Mouse (Mus musculus) layer of hippocampus, adult 2 months (tissue): ENCODE measurements around the gene Esp3. TPM values are rescaled to one million over a fixed set of nuclear protein-coding genes. Genes with fewer than 3 reads are reported as not detected.
"Not testable (repeated sequence)": the region's sequence is repeated elsewhere in the genome, so short reads cannot be mapped to it uniquely, and the experiment has no call there.

Experiments used
- DNase-seq, 2 experiments: peaks; one replicate each; pipeline ENCODE4 v3.0.0; 2022; ENCODE audit warnings: low spot score in 2 of 2
- H3K27ac ChIP-seq: fragments of 200-600 bp; 2 replicates; pipeline ENCODE4 v1.8.1; 2022
- H3K4me3 ChIP-seq: fragments of 200-600 bp; 2 replicates; pipeline ENCODE4 v1.8.1; 2022; ENCODE audit warnings: mild to moderate bottlenecking
- CTCF ChIP-seq: fragments of 200-600 bp; conservative IDR thresholded peaks from 2 replicates; pipeline ENCODE4 v1.8.1; 2022; ENCODE audit warnings: antibody characterized with exemption, mild to moderate bottlenecking, moderate library complexity
- long read RNA-seq, 2 experiments: library from polyadenylated mRNA; stranded (forward); transcript quantifications; one replicate each; pipeline ENCODE4 v2.0.0; 2021; ENCODE audit warnings: borderline mapping rate in 2 of 2
- total RNA-seq, 2 experiments: library from RNA; stranded (reverse); gene quantifications; 2 replicates each; pipeline ENCODE4 v1.2.3; 2021

Gene Esp3
- not detected for total RNA-seq
- long read RNA-seq, experiment 1, result 0 reads
- long read RNA-seq, experiment 2, result 0 reads

- not testable (repeated sequence) for H3K27ac ChIP-seq, H3K4me3 ChIP-seq, DNase-seq
Observed at GRCm38 (mm10) chr17:40631775-40632174, at the start of gene Esp3. Gene Esp3, plus strand, starts transcription at chr17:40632075.

DNA sequence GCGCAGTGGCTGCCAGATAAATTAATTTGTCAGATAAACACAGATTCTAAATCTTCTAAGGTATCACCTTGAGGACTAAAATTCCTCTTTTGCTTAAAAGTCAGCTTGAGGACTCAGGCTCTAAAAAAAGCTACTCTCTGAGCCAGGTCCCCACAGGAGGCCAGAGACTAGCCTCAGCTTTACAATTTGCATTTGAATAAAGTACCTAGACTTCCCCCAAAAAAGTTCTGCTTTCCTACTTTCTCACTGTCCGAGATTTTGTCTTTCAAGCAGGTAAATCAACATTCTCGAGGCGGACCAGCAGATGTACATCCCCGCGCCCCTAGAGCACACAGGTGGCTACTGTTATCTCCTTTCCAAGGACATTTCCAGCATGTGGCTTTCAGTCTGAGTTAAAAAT, 48.0 kb upstream of the Esp3 start:
- not testable (repeated sequence) for DNase-seq, H3K27ac ChIP-seq, H3K4me3 ChIP-seq

- no peak for DNase-seq
- Histone ChIP-seq H3K4me3 (no peak overlapping the region), H3K27ac (no peak overlapping the region)
- TF ChIP-seq CTCF, result no peak
Observed at GRCm38 (mm10) chr17:40591297-40591696, 40.6 kb upstream of the Esp3 start.

- no peak for DNase-seq
- Histone ChIP-seq H3K4me3 (no peak within 1 kb of the TSS), H3K27ac (no peak within 1 kb of the TSS)
- TF ChIP-seq CTCF, result no peak
Observed at GRCm38 (mm10) chr17:40598294-40598693, 33.6 kb upstream of the Esp3 start, which contains the start of gene Esp4. Gene Esp4, plus strand, starts transcription at chr17:40598594.

DNA sequence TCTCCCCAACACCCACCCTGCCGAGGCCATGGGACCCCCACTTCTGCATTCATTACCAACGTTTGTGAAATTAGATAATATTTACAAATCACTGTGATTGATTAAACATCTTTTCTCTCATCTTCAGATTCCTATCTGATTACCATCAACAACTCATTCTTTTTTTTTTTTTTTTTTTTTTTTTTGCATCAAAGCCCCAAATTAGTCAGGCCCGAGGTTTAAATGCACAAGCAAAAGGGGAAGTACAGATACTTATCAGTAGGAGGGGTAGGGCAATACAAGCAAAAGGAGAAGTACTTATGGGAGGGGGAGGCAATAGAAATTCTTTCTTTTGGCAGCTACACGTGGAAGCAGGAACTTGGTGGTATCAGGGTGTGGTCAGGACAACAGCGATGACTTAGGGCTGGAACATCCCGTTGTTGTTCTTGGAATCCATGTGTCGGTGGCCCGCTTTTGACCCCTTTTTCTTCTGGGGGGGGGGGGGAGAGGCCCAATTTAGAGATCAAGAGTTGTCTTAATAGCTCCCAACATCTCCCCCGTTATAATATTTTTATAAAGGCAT, 30.3 kb downstream of the Esp3 start:
- not testable (repeated sequence) for H3K27ac ChIP-seq, H3K4me3 ChIP-seq, DNase-seq

GRCm38 (mm10) chr17:40663161-40663811, 31.4 kb downstream of the Esp3 start:
- not testable (repeated sequence) for H3K4me3 ChIP-seq, DNase-seq, H3K27ac ChIP-seq

Other genes with a start within 250 kb of the Esp3 start
- not detected for gene Esp8, start 112.1 kb upstream of the Esp3 start, total RNA-seq
- not detected for gene Esp6, start 70.6 kb upstream of the Esp3 start, total RNA-seq
- not detected for gene Esp4, start 33.5 kb upstream of the Esp3 start, total RNA-seq
- gene Esp1, start 95.0 kb downstream of the Esp3 start, total RNA-seq, result not detected
- gene Crisp2, start 174.9 kb downstream of the Esp3 start, total RNA-seq, result not detected
- not detected for gene Rhag, start 179.1 kb downstream of the Esp3 start, total RNA-seq
- under 1 TPM in 1 of 2 experiments, not detected in 1; 0.23 TPM for gene 9130008F23Rik, start 248.5 kb downstream of the Esp3 start, total RNA-seq